Mouse (Mus musculus) neutrophil, adult 5-6 weeks (primary cell): ENCODE measurements around the gene Mipol1. TPM values are rescaled to one million over a fixed set of nuclear protein-coding genes. Genes with fewer than 3 reads are reported as not detected.

ENCODE experiments used
- ATAC-seq: fragments of 151-379, 151-347 bp; 2 replicates; pipeline ENCODE4 v1.8.0; 2017; ENCODE audit warnings: mild to moderate bottlenecking, moderate TSS enrichment; ENCODE audit not compliant: insufficient number of reproducible peaks, poor library complexity, low FRiP score, severe bottlenecking; ENCODE audit errors: extremely low read depth
- total RNA-seq: library from RNA; stranded (forward); fragments of 200-1000 nt; gene quantifications from 2 replicates; pipeline ENCODE4 v1.2.3, GENCODE M21; 2017

Gene Mipol1
- total RNA-seq, 1 experiment from 2014 or later = 6.5 TPM

GRCm38 (mm10) chr12:57538588-57539550, 308.6 kb downstream of the Mipol1 start:
- ATAC-seq = no peak

- ATAC-seq = no peak
Measured at GRCm38 (mm10) chr12:57539551-57539985, 309.3 kb downstream of the Mipol1 start.

GRCm38 (mm10) chr12:57541118-57541517, 310.9 kb downstream of the Mipol1 start:
- ATAC-seq = no peak

- no peak for ATAC-seq
Measured at GRCm38 (mm10) chr12:57541931-57542745, 311.9 kb downstream of the Mipol1 start.

GRCm38 (mm10) chr12:57542746-57543626, 312.8 kb downstream of the Mipol1 start:
- ATAC-seq = no peak

GRCm38 (mm10) chr12:57543627-57543991, 313.4 kb downstream of the Mipol1 start:
- ATAC-seq = no peak

GRCm38 (mm10) chr12:57544641-57545370, 314.6 kb downstream of the Mipol1 start:
- no peak for ATAC-seq

- ATAC-seq = no peak
Measured at GRCm38 (mm10) chr12:57545371-57546241, 315.4 kb downstream of the Mipol1 start.

Other genes starting within 250 kb of the Mipol1 start
- gene Slc25a21, start 33.0 kb upstream of the Mipol1 start, total RNA-seq = not detected in 2 replicates
- 45.3 and 47.3 TPM in 2 replicates for gene Prps1l3, start within 50 bp of the Mipol1 start, total RNA-seq